Mouse (Mus musculus): ENCODE results near the gene Pdgfra.

Pdgfra gene

DNA sequence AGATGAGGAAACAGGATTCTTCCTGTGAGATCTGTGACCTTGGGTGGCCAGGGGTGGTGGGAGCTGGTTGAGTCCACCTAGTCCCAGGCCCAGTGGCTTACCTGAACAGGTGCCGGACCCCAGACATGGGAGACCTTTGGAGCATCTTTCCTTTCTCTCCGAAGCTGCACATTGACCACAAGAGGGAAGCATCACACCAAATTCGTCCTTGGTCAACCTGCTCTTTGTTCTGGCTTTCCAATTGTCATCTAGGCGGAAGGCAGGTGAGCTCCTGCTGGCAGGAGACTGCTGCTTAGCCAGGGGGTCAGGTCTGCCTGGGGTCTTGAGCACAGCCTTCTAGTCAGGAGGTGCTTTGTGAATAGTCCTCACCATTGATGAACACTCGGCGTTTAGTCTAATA is 62.4 kb downstream of the Pdgfra start:
- peak in 1 of 2 experiments; percentile 4 for DNase-seq

GRCm38 (mm10) chr5:75214929-75215328 is 62.8 kb downstream of the Pdgfra start:
- DNase-seq = no peak

GRCm38 (mm10) chr5:75215678-75216256 is 63.7 kb downstream of the Pdgfra start:
- no peak for DNase-seq

GRCm38 (mm10) chr5:75221610-75222009 is 69.5 kb downstream of the Pdgfra start:
- DNase-seq = no peak

GRCm38 (mm10) chr5:75222491-75223265 is 70.6 kb downstream of the Pdgfra start:
- DNase-seq = no peak

GRCm38 (mm10) chr5:75238363-75238762 is 86.3 kb downstream of the Pdgfra start:
- DNase-seq = no peak

DNA sequence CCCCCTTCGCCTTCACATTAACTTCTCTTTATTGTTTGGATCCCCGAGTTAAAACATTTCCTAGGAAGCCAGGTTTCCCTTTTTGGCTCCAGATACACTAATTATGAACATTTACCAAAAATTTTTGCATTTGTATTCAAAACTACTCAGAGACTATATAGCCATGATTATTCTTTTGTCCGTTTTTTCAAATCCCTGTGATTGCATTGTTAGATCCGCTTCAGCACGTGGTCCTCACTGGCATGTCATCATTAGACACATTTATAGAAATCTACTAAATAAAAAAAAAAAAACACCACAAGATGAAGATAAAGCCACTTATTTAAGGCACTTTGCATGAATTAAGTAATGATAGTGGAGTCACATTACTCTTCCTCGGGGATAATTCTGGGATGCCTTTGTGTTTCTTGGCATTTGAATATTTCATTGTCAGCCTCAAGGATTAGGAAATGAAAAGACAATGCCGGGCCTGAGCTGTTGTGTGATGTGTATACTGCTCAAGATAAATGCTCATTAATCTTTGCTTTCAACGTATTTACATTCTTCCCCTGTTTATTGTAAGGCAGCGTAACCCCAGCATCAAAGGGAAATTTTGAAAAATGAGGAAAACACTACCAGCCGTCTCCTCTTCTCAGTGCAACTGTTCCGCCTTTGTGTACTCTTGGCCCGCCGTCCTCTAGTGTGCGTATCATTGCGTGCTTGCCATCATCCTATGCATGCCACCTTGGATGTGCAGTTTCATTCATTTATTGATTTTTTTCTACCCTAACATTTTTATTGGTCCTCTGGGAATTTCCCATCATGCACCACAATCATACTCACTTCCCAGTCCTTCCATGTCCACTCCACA is 87.1 kb downstream of the Pdgfra start:
- DNase-seq = no peak

GRCm38 (mm10) chr5:75247070-75247740 is 95.1 kb downstream of the Pdgfra start:
- DNase-seq = no peak
